Mouse (Mus musculus) gastrocnemius, adult 18-20 months (tissue): ENCODE measurements around the gene Pak7. TPM values are rescaled to one million over a fixed set of nuclear protein-coding genes. Genes with fewer than 3 reads are reported as not detected.
"Not testable (repeated sequence)": the region's sequence is repeated elsewhere in the genome, so short reads cannot be mapped to it uniquely, and the experiment has no call there.

ENCODE experiments used
- DNase-seq: peaks from one replicate; pipeline ENCODE4 v3.0.0; 2021; ENCODE audit warnings: low spot score
- long read RNA-seq, 2 experiments: library from polyadenylated mRNA; stranded (forward); transcript quantifications; one replicate each; pipeline ENCODE4 v2.0.0; 2021
- total RNA-seq, 2 experiments: library from RNA; stranded (reverse); gene quantifications; 2 replicates each; pipeline ENCODE4 v1.2.3; 2021

The Pak7 gene
- not detected for total RNA-seq
- long read RNA-seq, experiment 1 = 0 reads
- long read RNA-seq, experiment 2 = 0 reads

DNA sequence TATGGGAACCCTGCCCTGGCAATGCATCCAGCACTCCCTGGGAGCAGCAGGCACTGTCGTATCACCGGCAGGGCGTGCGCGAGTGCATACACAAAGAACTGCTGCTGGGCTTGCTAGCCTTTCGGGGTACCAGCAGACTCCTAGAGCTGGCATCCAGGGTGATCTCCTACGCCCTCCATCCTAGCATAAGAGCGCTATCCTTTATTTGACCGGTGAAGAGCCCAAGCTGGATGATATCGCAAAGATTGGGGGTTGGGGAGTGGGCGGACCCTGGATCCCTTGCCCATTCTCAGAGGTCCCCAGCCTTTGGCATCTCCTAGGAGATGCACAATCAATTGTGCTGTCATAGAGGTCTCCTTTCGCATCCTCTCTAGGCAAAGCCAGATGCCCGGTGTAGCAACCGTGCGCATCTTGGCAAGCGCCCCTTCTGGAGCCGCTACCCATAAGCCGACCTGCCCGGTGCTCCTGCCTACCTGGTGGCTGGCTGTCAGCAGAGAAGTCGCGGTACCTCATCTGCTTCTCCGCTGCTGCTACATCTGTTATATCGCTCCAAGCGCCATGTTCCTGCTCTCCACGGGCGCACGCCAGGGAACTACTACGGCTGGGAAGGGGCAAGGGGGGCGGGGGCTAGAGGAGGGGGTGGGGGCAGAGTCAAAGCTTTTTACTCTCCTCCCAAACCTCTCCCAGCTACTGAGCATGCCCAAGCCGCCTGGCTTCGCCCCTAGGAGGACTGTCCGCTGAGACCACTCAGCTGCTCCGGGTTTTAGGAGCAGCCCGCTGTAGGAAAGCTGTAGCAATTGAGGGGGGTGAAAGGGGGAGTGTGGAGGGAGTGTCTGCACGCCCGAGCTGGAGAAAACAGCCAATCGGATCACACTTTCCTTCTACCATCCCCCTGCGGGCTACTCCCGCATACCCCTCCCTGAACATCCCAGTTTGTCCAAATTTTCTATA is at the start of gene Pak7:
Gene Pak7 (minus strand): TSS at position 787 of the 951 bp plus-strand sequence.
- DNase-seq = no peak

DNA sequence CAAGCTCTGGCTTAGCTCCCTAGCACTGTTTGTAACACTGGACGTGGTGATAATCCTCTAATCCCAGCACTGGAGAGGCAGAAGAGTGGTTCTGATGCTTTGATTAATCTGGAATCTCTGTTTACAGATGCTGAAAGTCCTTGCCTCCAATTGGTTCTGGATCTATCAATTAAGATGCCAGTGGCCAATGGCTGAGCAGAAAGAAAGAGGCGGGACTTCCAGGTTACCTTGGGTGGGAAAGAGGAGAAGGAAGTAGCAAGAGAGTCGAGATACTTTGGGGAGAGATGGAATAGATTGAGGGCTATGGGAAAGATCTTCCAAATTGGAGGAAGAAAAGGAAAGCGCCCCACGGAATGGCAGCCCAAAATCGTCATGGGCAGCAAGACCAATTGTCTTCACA is 37.8 kb upstream of the Pak7 start:
- no peak for DNase-seq

DNA sequence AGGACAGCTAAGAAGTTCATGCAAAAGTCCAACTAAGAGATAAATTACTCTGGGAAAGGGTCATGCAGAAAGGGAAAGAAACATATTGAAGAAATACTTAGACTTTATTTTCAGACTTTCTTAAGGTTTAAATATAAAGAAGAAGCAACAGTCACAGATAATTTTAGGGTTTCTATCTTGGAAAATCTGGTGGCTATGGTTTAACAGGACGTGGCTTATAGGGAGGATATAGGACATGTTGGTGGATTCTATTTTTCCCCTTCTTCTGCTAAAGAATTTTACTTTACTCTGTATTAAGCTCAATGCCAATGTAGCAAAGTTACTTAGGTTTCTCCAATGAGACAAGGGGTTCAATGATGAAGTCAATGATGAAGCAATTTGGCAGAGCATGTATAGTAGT is 31.8 kb upstream of the Pak7 start:
- DNase-seq = no peak

DNA sequence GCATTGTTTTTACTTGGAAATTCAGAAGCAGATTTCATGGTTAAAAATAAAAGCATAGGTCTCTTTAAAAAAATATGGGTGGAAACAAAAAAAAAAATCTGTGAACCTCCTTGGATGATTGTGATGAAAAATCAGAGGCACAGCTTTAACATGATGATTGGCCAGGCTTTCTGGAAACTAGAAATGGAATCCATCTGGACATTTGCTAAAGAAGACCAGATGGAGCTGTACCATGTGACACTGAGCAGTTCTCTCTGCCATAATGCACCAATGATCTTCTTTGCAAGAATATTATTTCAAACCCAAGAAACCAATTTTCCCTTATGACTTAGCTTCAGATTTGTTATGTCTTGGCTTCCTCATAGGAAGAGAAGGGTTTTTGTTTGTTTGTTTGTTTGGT is 28.6 kb upstream of the Pak7 start:
- no peak for DNase-seq

DNA sequence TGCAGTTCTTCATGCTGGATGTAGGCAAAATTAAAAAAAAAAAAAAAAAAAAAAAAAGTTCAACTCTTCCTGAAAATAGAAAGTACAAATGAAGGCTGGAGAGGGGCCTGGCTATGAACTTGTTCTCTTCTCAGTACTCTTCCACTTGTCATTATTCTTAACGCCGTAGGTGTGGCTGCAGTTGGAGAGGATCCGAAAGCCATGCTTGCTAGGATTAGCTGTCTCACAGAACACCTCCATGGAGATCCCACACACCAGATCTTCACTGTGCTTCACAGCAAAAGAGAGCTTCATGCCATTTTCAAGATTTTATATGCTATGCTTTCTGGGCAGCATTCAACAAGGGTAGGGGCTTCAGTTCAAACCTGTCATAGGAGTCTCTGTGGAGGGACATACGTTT is 14.8 kb upstream of the Pak7 start:
- no peak for DNase-seq

DNA sequence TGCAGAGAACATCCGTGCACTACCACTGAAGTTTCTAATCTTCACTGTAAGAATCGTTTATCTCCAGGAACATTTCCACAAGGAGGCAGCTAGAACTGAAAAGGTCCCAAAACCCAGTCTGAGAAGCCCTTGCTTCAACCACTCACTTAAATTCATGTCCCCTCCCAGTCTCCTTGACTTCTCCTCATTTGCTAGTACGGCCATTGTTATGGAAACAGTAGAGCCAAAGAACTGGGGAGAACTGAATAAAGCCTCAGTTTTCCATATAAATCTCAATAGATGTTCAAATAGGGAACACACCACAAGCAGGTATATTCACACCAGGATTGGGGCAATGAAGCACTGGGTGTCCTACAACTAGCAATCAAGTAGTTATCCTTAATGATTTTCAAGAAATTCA is 12.4 kb downstream of the Pak7 start:
- DNase-seq = no peak

DNA sequence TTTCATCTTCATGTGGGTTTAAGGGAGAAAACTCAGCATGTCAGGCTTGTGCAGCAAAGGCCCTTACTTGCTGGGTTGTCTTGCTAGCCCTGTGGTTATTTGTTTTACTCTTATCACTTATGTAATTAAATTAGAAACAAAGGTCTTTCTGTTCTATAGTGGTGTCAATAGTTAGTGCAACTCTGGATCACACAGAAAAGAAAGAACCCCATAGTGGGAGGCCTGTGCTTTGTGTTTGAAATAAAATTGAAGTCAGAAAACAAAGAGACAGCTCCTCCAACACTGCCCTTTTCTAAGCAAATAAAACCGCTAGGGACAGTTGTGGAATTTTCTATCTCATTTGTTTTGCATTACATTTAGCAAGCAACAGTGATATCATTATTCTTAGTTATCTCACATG is 15.4 kb downstream of the Pak7 start:
- DNase-seq = no peak

DNA sequence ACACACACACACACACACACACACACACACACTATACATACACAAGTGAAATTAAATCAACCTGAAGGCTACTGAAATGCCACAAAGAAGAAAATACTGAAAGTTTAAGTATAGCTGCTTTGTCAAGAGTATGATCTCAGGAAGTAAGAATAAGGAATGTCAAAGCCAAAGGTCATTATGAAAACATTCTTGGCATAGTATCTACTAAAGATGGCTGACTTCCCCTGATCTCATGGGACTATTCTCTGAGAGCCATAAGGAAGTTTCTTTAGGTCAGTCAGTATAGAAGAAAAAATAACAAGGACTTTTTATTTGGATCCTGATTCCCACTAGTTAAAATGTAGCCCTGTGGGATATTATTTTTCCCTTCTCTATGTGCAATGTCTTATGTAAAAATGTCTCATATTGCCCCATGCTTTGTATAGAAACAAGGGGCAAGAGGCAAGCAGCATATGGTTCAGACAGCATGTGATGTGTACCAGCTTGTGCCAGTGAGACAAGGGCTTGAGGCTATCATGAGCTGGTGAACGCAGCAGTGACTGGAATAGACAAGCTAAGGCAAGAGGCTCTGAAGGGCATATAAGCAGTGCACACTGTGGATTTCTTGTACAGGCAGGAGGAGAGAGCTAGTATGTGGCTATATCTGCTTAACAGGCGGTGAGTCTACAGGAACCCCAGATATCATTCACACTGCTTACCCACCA is 36.2 kb downstream of the Pak7 start:
- DNase-seq = no peak

DNA sequence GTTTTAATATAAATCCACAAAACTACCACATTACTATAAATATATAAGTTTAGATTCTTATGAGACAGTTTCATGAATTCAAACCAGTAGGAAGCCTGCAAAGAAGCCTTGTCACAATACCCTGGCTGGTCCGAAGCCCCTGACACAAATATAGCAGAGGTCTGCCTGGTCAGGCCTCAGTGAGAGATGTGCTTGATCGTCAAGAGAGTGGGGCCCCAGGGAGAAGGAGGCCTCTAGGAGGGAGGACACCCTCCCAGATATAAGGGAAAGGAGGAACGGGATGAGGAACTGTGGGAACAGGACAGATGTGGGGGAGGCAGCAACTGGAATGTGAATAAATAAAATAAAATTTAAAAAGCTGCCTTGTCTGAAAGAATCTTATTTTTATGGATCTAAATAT is 37.3 kb downstream of the Pak7 start:
- no peak for DNase-seq

DNA sequence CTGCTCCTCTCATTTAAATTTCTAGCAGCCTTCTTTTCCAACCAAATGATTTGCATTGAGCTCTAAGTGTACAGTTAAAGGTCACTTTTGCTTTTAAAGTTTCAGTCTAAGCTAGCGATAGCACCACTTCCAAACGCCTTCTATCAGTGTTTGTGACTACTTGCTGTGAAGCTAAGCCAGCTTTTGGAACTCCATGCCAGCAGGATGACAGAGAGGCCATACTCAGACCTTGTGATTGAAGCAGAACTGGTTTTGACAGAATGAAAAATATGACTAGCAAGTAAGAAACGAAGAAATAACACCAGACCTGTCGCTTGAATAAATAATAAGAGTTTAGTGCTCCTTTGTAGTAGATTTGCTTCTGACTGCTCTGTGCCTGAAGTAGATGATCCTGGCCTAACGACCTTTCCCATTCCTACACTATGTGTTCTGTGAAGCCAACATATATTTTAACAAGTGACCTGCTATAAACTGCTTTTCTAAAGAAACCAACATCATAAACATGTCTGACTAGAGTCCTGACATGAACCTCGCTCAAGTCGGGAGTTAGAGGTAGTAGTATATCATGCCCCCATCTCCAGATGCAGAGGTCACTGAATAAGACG is 38.0 kb downstream of the Pak7 start:
- no peak for DNase-seq

DNA sequence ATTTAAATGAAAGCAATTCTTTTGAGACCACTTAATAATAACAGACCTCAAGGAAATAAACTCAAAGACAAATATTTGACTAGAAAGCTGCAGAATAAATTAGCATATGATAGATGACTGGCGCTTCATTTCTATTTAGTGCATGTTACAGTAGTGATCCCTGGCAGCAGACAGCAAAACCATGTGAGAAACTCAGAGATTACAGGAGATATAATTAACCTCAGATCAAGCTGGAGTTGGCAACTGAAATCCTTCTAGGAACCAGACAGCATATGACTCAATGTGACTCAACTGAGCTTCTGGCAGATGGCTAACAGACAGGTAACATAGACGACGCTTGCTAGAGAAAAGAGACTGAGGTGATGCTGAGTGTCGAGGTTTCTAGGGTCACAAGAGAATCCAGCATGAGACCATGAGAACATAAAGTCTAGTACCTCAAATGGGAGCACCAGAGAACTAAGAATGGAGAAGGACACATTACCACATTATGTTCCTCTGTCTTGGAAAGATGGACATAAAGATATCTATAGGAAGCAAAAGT is 43.5 kb downstream of the Pak7 start:
- not testable (repeated sequence) for DNase-seq

DNA sequence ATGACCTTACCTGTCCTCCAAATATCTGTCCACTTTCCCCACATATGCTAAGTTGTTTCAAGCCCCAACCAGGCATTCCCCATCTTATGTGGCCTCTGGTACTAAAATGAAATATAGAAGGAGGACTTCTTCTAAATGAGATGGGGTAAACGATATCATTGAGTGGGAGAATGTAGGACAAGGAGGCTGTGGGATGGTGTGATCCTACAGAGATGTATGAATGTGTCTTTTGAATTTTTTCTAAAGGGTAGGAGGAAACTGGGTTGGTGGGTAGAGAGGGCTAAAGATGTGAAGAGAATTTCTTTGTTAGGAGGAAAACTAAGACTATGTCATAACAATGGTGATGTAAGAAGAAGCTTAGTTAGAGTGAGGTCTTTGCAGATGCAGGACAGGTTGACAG is 57.8 kb downstream of the Pak7 start:
- no peak for DNase-seq

DNA sequence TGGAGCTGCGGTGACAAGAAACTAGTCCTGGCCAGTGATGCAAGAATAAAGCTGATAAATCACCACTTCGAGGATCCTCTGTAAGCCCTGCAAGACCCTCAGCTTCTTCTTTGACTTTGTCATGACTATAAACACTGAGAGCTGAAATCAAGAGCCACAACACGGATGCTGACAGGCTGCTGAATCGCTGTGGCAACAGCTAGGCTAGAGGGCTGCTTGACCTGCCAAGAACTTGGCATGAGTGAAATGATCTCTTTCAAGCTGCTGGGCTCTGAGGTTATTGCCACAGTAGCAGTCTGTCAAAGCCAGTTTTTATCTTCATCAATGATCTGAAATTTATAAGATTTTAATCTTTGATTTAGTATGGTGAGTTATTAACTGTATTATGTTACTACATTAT is 62.1 kb downstream of the Pak7 start:
- no peak for DNase-seq

DNA sequence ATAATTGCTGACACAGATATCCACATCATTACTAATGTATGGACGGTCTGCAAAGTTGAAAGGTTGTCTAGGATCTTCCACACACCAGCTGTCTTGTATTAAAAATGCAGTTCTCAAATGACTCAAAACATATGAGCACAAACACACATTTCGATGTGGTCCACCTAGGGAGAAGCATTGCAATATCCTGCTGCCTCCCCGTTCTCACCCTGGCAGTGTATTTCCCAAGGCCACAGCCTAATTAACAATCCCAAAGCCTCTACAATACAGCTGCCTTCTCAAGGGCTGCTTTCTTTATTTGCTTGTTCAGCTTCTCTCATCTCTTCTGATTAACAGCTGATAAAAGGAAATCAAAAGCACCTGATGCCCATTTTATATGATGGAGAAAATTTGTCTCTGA is 78.5 kb downstream of the Pak7 start:
- no peak for DNase-seq

DNA sequence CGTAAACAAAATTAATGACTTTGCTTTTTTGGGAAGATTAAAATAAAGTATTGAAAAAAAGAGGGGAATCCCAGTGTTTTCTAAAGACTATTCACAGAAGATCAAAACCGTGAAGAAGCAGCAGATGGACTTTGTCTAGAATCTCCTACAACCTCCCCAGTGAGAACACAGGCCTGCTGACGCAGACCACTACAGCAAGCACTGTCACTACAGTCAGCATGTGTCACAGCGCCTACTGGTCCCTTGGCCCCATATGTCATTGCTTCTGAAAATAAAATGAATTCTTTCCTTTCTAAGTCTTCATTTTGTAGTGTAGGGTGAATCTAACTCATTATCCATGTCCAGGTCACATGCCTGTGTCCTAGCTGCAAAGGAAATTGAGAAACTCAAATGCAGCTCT is 79.0 kb downstream of the Pak7 start:
- DNase-seq = no peak

DNA sequence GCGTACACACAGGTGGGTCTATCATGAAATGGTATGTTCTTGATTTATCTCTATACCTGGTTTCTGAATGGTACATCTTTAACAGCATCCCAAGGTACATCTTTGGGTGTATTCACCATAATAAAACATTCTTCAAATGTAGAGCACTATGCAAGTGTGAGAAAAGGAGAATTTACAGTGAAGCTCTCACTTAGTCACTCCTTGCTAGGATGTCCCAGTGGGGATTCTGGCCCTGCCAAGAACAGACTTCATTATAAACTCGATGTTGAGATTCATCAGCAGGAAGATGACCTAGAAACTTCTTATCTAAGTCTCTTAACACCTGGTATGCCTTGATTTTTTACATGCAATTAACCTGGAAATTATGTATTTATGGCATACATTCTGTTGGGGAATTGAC is 85.6 kb downstream of the Pak7 start:
- no peak for DNase-seq

DNA sequence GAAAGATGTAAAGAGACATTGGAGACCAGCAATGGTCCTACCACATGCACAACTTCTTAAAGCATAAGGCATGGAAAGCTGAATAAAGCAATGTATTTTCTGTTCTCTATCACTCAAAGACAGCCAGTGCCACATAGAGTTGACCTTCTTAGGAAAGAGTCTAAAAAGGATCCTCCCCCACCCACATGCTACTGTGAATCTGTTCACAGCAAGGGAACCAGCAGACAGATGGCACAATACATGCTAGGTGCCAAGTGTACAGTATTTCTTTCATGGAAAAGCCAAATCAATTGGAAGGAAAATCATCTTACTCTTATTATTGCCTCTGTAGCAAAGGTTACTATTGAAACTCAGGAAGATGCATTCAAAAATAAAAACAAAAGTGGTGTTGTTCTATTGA is 86.4 kb downstream of the Pak7 start:
- DNase-seq = no peak

DNA sequence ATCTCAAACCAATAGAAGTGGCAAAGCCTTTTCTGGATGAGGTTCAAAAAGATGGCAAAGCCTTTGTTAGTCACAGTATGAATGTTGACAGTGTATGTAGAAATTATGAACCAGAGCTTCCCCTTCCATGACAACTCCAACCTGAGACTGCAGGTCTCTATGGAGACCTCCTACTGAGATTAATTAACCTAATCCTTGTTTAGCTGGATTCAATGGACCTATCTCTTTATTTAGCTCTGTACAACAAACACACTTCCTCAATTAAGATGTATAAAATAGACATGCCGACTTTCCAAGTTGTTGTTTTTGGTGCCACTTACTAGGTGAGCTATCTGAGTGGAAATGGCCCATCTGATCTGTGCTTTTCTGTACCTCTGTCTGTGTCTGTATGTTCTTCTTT is 90.4 kb downstream of the Pak7 start:
- no peak for DNase-seq

DNA sequence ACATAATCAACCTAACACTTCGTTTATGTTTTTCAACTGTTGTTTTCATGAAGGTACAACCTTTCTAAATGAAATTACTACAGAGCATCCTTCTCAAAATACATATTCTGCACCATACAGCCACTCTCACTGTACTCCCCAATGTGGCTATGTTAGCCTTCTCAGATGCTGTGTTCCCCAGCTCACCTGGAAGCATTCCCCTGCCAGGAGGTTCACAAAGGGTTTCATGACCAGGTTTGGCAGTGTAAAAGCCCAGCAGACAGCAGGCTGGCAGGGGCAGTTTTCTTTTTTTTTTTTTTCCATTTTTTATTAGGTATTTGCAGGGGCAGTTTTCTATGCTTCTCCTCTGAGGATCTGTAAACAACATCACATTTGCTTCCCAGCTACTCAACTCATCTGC is 105.7 kb downstream of the Pak7 start:
- no peak for DNase-seq

DNA sequence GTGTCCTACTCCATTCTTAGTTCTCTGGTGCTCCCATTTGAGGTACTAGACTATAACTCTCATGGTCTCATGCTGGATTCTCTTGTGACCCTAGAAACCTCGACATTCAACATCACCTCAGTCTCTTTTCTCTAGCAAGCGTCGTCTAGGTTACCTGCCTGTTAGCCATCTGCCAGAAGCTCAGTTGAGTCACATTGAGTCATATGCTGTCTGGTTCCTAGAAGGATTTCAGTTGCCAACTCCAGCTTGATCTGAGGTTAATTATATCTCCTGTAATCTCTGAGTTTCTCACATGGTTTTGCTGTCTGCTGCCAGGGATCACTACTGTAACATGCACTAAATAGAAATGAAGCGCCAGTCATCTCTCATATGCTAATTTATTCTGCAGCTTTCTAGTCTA is 145.8 kb downstream of the Pak7 start:
- not testable (repeated sequence) for DNase-seq

DNA sequence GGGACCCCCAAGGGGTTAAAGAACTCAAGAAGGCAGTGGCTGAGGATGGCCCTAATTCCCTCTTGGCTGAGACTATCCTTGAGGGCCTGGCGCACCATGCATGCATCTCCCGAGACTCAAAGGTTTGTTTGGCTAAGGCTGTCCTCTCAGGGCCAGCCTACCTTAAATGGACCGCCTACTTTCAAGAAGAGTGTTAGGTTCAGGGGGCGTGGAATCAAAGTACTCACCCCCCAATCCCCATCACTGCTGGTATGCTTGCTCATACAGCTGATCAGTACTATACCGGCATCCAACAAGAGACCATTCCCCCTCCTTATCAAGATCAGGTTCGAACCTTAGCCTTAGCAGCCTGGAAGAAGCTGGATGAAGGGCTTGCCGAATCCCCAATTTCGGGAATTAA is 156.5 kb downstream of the Pak7 start:
- DNase-seq = no peak

DNA sequence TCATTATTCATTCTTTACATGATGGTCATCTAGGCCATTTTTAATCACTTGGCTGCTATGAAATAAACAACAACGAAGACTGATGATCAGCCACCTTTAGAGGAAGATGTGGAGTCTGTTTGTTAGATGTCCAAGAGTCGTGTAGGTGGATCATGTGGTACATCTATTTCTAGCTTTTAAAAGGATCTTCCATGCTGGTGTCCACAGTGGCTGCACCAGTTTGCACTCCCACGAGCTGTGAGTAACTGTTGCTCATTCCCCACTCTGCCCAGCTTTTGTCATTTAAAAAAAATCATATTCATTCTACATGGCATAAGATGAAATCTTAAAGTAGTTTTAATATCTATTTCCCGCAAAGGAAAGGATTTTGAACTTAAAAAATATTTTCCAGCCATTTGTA is 183.7 kb downstream of the Pak7 start:
- DNase-seq = no peak
